Mouse (Mus musculus) regulatory T cell (primary cell): ENCODE measurements around the gene Pprc1.

ENCODE experiments used
- in situ Hi-C: fragments of 300-600 bp; cut with MboI, MseI; formaldehyde crosslinking; loops from one replicate; pipeline ENCODE4 v1.15.1; 2025; ENCODE audit warnings: high pct_unique_total_duplicates

The Pprc1 gene

GRCm38 (mm10) chr19:46050462-46050861, 5.8 kb downstream of the Pprc1 start:
- in situ Hi-C loops = no loop called here

- in situ Hi-C loops = no loop called here
Observed at GRCm38 (mm10) chr19:46055752-46056387, 11.2 kb downstream of the Pprc1 start.

GRCm38 (mm10) chr19:46056388-46056946, 11.8 kb downstream of the Pprc1 start:
- in situ Hi-C loops = no loop called here

DNA sequence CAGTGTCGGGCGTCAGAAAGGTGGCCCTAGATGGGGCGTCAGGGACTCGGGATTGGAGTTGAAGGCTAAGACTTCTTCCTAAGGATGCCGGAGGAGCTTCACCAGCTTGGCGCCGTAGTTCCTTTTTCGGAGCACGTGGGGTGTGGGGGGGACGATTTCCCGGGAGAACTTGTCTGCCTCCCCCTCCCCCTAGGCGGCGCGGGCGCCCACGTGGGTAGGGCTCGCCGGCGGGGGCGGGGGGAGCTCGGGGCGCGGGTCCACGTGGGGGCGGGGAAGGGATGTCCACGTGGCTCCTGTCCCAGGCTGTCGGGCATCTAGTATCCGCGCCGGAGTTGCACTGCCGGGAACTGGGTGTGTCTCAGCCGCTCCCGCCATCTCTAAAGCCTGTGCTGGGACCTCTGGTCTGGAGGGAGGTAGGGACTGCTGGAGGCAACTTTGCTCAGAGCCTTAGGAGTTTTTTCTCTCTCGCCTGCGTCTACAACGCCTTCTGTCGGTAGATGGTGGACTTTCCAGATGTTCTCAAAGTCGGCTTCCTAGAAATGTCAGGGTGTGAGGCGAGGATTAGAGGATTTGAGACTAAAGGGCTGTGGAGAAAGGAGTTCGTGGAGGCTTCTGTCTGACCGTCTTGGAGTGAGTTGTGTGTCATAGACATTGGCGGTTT, 12.4 kb downstream of the Pprc1 start:
- in situ Hi-C loops = no loop called here

DNA sequence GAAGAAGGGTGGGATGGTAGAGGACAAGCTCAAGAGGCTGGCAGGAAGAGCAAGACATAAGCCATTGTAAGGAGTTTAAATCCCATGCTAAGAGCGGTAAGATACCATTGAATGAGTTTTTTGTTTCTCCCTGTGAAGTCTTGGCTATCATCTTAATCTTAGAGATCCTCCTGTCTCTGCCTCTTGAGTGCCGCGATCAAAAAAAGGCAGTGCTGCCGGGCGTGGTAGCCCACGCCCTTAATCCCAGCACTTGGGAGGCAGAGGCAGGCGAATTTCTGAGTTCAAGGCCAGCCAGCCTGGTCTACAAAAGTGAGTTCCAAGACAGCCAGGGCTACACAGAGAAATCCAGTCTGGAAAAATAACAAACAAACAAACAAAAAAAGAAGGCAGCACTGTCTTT, 13.8 kb downstream of the Pprc1 start:
- in situ Hi-C loops = no loop called here

GRCm38 (mm10) chr19:46060845-46061244, 16.2 kb downstream of the Pprc1 start:
- in situ Hi-C loops = no loop called here

DNA sequence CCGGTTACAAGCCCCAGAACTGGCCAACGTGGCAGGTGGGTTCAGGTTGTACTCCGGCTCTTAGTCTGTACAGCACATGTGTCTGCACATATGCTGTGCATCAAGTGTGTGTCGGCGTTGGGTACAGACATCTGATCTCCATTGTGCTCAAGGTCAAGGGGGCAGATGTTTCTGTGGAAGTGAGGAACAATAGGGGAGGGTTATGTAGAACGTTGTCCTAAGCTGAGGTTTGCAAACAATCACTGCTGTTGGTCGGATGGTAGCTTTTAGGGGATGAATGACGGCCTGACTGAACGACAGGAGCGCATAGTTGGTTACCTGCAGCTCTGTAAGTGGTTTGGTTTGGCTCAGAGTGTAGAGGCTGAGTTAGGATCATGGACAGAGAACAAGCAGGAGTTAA, 23.4 kb downstream of the Pprc1 start:
- in situ Hi-C loops = no loop called here

DNA sequence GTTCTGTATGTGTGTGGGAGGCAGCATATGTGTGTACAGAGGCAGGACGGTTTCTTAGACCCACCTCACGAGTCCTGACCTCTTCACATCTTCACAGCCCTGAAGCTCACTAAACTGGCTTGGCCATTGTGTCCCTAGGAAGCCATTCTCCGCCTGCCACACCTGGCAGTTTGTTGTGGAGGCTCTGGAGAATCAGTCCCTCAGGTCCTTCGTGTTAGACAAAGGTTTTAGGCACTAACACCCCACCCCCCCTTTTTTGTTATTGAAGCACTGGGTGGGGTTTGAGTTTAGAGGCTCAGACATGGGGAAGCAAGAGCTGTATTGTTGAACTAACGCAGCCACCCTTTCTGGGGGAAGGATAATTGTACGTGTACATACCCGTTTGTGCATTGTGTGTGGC, 28.6 kb downstream of the Pprc1 start:
- in situ Hi-C loops = no loop called here

GRCm38 (mm10) chr19:46074266-46074665, 29.6 kb downstream of the Pprc1 start:
- in situ Hi-C loops = no loop called here

GRCm38 (mm10) chr19:46075616-46076607, 31.2 kb downstream of the Pprc1 start, which contains the start of gene Nolc1:
Gene Nolc1, plus strand, starts transcription at chr19:46075863.
- in situ Hi-C loops = no loop called here

GRCm38 (mm10) chr19:46078535-46078934, 33.8 kb downstream of the Pprc1 start:
- in situ Hi-C loops = no loop called here

- in situ Hi-C loops = no loop called here
Observed at GRCm38 (mm10) chr19:46085185-46085584, 40.5 kb downstream of the Pprc1 start.

GRCm38 (mm10) chr19:46086337-46086736, 41.7 kb downstream of the Pprc1 start:
- in situ Hi-C loops = no loop called here

GRCm38 (mm10) chr19:46087871-46088270, 43.2 kb downstream of the Pprc1 start:
- in situ Hi-C loops = no loop called here

DNA sequence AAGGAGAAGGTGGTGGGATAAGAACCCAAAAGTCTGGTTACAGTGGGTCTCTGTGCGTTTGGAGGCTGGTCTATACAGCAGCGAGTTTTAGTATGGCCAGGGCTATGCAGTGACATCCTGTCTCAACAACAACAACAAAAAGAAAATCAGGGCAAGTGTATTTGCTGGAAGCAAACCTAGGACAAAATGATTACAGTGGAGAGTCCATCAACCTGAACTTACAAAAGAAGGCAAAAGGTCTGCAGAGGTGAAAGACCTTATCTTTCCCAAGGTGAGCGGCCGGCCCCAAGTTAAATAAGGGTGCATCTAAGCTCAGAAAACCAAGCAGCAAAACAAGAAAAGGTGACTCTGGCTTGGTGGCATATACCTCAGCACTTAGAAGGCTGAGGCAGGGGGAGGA, 47.0 kb downstream of the Pprc1 start:
- in situ Hi-C loops = loop anchor here (5.0 to 10.0 kb wide), 2 partner anchors 36 to 1347 kb away; no protein-coding TSS in a partner anchor

- in situ Hi-C loops = loop anchor here (5.0 to 10.0 kb wide), 2 partner anchors 33 to 1349 kb away; no protein-coding TSS in a partner anchor
Observed at GRCm38 (mm10) chr19:46094144-46094543, 49.5 kb downstream of the Pprc1 start.

DNA sequence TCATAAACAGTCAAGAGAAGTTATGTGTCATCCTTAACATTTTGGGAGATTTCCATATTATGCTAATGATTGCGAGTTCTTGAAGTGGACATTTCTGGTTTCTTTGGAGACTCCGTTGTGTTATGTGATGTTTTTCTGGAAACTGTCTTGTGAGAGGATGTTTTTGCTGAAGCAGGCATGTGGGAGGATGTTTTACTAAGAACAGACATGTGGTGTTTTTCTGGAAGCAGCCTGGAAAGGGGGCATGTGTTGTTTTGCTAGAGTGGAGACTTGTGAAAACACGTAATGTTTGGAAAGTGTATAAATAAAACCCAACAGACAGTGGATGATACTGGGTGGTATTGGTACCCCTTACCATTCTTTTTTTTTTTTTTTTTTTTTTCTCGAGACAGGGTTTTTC, 50.6 kb downstream of the Pprc1 start:
- in situ Hi-C loops = loop anchor here (10.0 kb wide), 1 partner anchor 1350 kb away; no protein-coding TSS in a partner anchor

DNA sequence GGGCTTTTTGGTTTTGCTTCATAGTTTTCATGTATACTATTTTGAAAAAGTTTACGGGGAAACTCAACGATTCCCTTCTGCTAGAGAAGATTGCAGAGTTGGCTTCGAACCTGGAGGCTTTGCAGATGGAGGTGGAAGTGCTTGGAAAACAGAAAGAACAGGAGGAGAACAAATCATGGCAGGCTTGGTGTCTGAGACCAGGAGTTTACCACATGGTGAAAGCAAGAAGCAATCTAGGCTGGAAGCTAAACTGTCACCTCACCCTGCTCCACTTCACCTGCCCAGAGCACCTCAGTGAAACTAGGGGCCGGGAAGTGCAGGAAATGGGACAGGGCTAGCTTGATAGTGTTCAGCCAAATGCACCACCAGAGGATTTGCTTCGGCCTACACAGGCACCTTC, 51.7 kb downstream of the Pprc1 start:
- in situ Hi-C loops = loop anchor here (10.0 kb wide), 1 partner anchor 1352 kb away; no protein-coding TSS in a partner anchor

DNA sequence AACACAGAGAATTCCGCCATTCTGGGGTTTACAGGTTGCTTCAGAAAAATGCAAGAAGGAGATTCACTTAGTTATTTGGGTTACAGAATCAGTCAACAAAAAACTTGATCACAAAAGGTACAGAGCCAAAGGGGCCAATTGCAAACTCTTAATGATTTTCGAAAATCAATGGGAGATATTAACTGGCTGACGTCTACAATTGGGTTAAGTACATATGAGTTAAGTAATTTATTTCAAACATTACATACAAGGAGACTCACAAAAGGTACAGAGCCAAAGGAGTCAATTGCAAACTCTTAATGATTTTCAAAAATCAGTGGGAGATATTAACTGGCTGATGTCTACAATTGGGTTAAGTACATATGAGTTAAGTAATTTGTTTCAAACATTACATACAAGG, 54.9 kb downstream of the Pprc1 start:
- in situ Hi-C loops = loop anchor here (10.0 kb wide), 1 partner anchor 1355 kb away; no protein-coding TSS in a partner anchor

- in situ Hi-C loops = no loop called here
Observed at GRCm38 (mm10) chr19:46103437-46104186, 58.9 kb downstream of the Pprc1 start.

- in situ Hi-C loops = no loop called here
Observed at GRCm38 (mm10) chr19:46104187-46104557, 59.5 kb downstream of the Pprc1 start.
